Mouse (Mus musculus): ENCODE data around the gene Rtf2.

DNA sequence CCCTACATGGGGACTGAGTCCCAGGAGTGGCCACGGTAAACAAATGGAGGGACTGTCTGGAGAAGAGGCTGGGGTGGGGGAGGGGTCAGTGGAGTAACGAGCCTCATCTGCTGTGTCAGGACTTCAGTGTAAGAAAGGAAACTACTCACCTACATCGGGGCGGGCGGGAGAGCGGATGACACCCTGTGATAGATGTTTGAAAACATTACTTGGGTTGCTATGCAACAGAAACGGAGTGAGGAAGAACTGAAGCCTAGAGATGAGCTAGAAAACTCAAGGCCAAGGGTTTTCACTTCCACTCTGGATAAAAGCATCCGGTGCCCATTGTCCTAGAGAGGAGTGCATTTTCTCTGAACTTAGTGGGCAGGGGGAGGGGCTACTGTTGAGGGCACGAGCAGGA, 40.5 kb upstream of the Rtf2 start:
- TF ChIP-seq CTCF (IDR thresholded peaks at IDR 0.05; ENCODE audit: low read depth, low read length) (no peak), TAL1 (conservative IDR thresholded peaks at IDR 0.05; ENCODE audit: low read depth, low read length) (no peak), GATA1 (IDR thresholded peaks at IDR 0.05; ENCODE audit: borderline replicate concordance, low read length) (no peak)
